Mouse (Mus musculus): ENCODE results near the gene Unc5c. TPM values are rescaled to one million over a fixed set of nuclear protein-coding genes. Genes with fewer than 3 reads are reported as not detected.

The Unc5c gene
- polyA plus RNA-seq, 1 experiment from 2014 or later: 11.2 TPM

GRCm38 (mm10) chr3:141778411-141778919 lies 313.4 kb downstream of the Unc5c start:
- no peaks in the 10 kb centered on the region for H3K9me3 ChIP-seq (replicated peaks; ENCODE audit: control insufficient read depth, low read length)
- H3K4me3 ChIP-seq (ENCODE audit: low read depth, low read length): no peak overlapping the region
- no peak overlapping the region for H3K27ac ChIP-seq (ENCODE audit: low read depth, low read length)
- no peaks in the 10 kb centered on the region for H3K36me3 ChIP-seq (ENCODE audit: control insufficient read depth, insufficient read depth, low read length)
- 74% methylated on average over 8 of the region's 8 CpGs for WGBS (ENCODE audit: insufficient replicate concordance)
- H3K4me2 ChIP-seq: no peak overlapping the region
- no peak for ATAC-seq (replicated peaks; ENCODE audit: insufficient number of reproducible peaks, low FRiP score, low TSS enrichment)
- H3K9ac ChIP-seq (ENCODE audit: low read depth, low read length): no peak overlapping the region
- H3K27me3 ChIP-seq (ENCODE audit: control insufficient read depth, insufficient read depth, low read length): no peaks in the 10 kb centered on the region
- no peaks in the 10 kb centered on the region for H3K4me1 ChIP-seq (ENCODE audit: control insufficient read depth, insufficient read depth, low read length)

GRCm38 (mm10) chr3:141779186-141779585 lies 314.2 kb downstream of the Unc5c start:
- Histone ChIP-seq H3K9me3 (replicated peaks; ENCODE audit: control insufficient read depth, low read length) (no peaks in the 10 kb centered on the region), H3K4me3 (ENCODE audit: low read depth, low read length) (no peak overlapping the region), H3K9ac (ENCODE audit: low read depth, low read length) (no peak overlapping the region), H3K4me2 (no peak overlapping the region), H3K4me1 (ENCODE audit: control insufficient read depth, insufficient read depth, low read length) (no peaks in the 10 kb centered on the region), H3K27me3 (ENCODE audit: control insufficient read depth, insufficient read depth, low read length) (no peaks in the 10 kb centered on the region), H3K27ac (ENCODE audit: low read depth, low read length) (no peak overlapping the region), H3K36me3 (ENCODE audit: control insufficient read depth, insufficient read depth, low read length) (no peaks in the 10 kb centered on the region)
- WGBS (ENCODE audit: insufficient replicate concordance): 60% methylated on average over 3 of the region's 3 CpGs
- ATAC-seq (replicated peaks; ENCODE audit: insufficient number of reproducible peaks, low FRiP score, low TSS enrichment): no peak

GRCm38 (mm10) chr3:141782553-141782952 lies 317.5 kb downstream of the Unc5c start:
- Histone ChIP-seq H3K4me2 (no peak overlapping the region), H3K4me3 (ENCODE audit: low read depth, low read length) (no peak overlapping the region), H3K9me3 (replicated peaks; ENCODE audit: control insufficient read depth, low read length) (no peaks in the 10 kb centered on the region), H3K27me3 (ENCODE audit: control insufficient read depth, insufficient read depth, low read length) (no peaks in the 10 kb centered on the region), H3K4me1 (ENCODE audit: control insufficient read depth, insufficient read depth, low read length) (no peaks in the 10 kb centered on the region), H3K27ac (ENCODE audit: low read depth, low read length) (no peak overlapping the region), H3K9ac (ENCODE audit: low read depth, low read length) (no peak overlapping the region), H3K36me3 (ENCODE audit: control insufficient read depth, insufficient read depth, low read length) (no peaks in the 10 kb centered on the region)
- ATAC-seq (replicated peaks; ENCODE audit: insufficient number of reproducible peaks, low FRiP score, low TSS enrichment): no peak
- 80% methylated on average over 4 of the region's 4 CpGs for WGBS (ENCODE audit: insufficient replicate concordance)

- ATAC-seq (replicated peaks; ENCODE audit: insufficient number of reproducible peaks, low FRiP score, low TSS enrichment): no peak
- WGBS (ENCODE audit: insufficient replicate concordance): 80% methylated on average over 8 of the region's 8 CpGs
- no peak overlapping the region for H3K27ac ChIP-seq (ENCODE audit: low read depth, low read length)
- H3K4me3 ChIP-seq (ENCODE audit: low read depth, low read length): no peak overlapping the region
- H3K27me3 ChIP-seq (ENCODE audit: control insufficient read depth, insufficient read depth, low read length): no peaks in the 10 kb centered on the region
- no peak overlapping the region for H3K4me2 ChIP-seq
- H3K36me3 ChIP-seq (ENCODE audit: control insufficient read depth, insufficient read depth, low read length): no peaks in the 10 kb centered on the region; the same call in 1 of the 2 replicates
- no peak overlapping the region for H3K9ac ChIP-seq (ENCODE audit: low read depth, low read length)
- no peaks in the 10 kb centered on the region for H3K9me3 ChIP-seq (replicated peaks; ENCODE audit: control insufficient read depth, low read length)
- H3K4me1 ChIP-seq (ENCODE audit: control insufficient read depth, insufficient read depth, low read length): no peaks in the 10 kb centered on the region
Measured at GRCm38 (mm10) chr3:141791026-141791780, 326.2 kb downstream of the Unc5c start.

- WGBS (ENCODE audit: insufficient replicate concordance): 80% methylated on average over 1 of the region's 1 CpGs
- H3K9me3 ChIP-seq (replicated peaks; ENCODE audit: control insufficient read depth, low read length): no peaks in the 10 kb centered on the region
- H3K27me3 ChIP-seq (ENCODE audit: control insufficient read depth, insufficient read depth, low read length): no peaks in the 10 kb centered on the region
- no peaks in the 10 kb centered on the region; the same call in 1 of the 2 replicates for H3K36me3 ChIP-seq (ENCODE audit: control insufficient read depth, insufficient read depth, low read length)
- no peak overlapping the region for H3K4me2 ChIP-seq
- H3K4me3 ChIP-seq (ENCODE audit: low read depth, low read length): no peak overlapping the region
- no peak overlapping the region for H3K9ac ChIP-seq (ENCODE audit: low read depth, low read length)
- ATAC-seq (replicated peaks; ENCODE audit: insufficient number of reproducible peaks, low FRiP score, low TSS enrichment): no peak
- H3K27ac ChIP-seq (ENCODE audit: low read depth, low read length): no peak overlapping the region
- H3K4me1 ChIP-seq (ENCODE audit: control insufficient read depth, insufficient read depth, low read length): no peaks in the 10 kb centered on the region
Measured at GRCm38 (mm10) chr3:141792106-141792505, 327.1 kb downstream of the Unc5c start.

DNA sequence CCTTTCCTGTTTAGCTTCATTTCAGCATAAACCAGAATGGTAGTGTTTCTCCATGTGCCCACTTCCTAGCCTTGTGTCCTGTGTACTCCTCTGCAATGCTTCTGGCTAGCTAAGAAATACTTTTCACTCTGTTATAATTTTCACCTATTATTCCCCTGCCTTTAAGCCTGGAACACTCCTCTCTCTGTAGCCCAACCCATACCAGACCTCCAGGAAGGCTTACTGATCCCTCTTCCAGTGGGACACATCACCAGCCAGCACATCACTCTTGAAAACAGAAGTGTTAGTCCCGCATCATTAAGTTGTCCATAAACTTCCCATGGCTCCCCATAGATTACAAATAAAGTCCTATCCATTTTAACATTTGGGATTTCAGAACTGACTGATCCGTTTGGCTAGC lies 328.7 kb downstream of the Unc5c start:
- H3K27ac ChIP-seq (ENCODE audit: low read depth, low read length): no peak overlapping the region
- no peaks in the 10 kb centered on the region; the same call in 1 of the 2 replicates for H3K36me3 ChIP-seq (ENCODE audit: control insufficient read depth, insufficient read depth, low read length)
- no peaks in the 10 kb centered on the region for H3K4me1 ChIP-seq (ENCODE audit: control insufficient read depth, insufficient read depth, low read length)
- no peak overlapping the region for H3K4me2 ChIP-seq
- ATAC-seq (replicated peaks; ENCODE audit: insufficient number of reproducible peaks, low FRiP score, low TSS enrichment): no peak
- H3K27me3 ChIP-seq (ENCODE audit: control insufficient read depth, insufficient read depth, low read length): no peaks in the 10 kb centered on the region
- H3K9me3 ChIP-seq (replicated peaks; ENCODE audit: control insufficient read depth, low read length): no peaks in the 10 kb centered on the region
- WGBS (ENCODE audit: insufficient replicate concordance): 80% methylated on average over 2 of the region's 2 CpGs
- H3K4me3 ChIP-seq (ENCODE audit: low read depth, low read length): no peak overlapping the region
- no peak overlapping the region for H3K9ac ChIP-seq (ENCODE audit: low read depth, low read length)

GRCm38 (mm10) chr3:141794371-141794770 lies 329.4 kb downstream of the Unc5c start:
- Histone ChIP-seq H3K27ac (ENCODE audit: low read depth, low read length) (no peak overlapping the region), H3K4me1 (ENCODE audit: control insufficient read depth, insufficient read depth, low read length) (no peaks in the 10 kb centered on the region), H3K4me3 (ENCODE audit: low read depth, low read length) (no peak overlapping the region), H3K4me2 (no peak overlapping the region), H3K9ac (ENCODE audit: low read depth, low read length) (no peak overlapping the region), H3K36me3 (ENCODE audit: control insufficient read depth, insufficient read depth, low read length) (no peaks in the 10 kb centered on the region; the same call in 1 of the 2 replicates), H3K9me3 (replicated peaks; ENCODE audit: control insufficient read depth, low read length) (no peaks in the 10 kb centered on the region), H3K27me3 (ENCODE audit: control insufficient read depth, insufficient read depth, low read length) (no peaks in the 10 kb centered on the region)
- WGBS (ENCODE audit: insufficient replicate concordance): 72% methylated on average over 3 of the region's 3 CpGs
- ATAC-seq (replicated peaks; ENCODE audit: insufficient number of reproducible peaks, low FRiP score, low TSS enrichment): no peak

DNA sequence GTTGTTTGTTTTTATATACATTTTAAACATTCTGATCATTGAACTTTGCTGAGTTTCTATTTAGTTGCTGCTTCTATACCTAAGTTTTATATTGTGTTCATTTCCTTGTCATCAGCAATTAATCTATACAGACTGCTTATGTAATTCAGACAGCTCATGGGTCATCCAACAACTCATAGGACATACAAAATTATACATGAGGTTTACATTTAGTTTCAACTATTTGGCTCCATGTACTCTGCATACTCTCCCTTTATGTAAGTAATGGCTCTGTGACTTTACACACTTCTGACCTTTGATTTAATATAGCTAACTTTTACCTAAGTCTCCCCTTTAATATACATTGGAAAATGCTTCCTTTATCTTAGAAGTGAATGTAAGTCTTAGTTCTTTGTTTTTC lies 332.4 kb downstream of the Unc5c start:
- H3K27me3 ChIP-seq (ENCODE audit: control insufficient read depth, insufficient read depth, low read length): no peaks in the 10 kb centered on the region
- H3K4me1 ChIP-seq (ENCODE audit: control insufficient read depth, insufficient read depth, low read length): no peaks in the 10 kb centered on the region
- no peak overlapping the region for H3K27ac ChIP-seq (ENCODE audit: low read depth, low read length)
- no peak overlapping the region for H3K4me3 ChIP-seq (ENCODE audit: low read depth, low read length)
- H3K9ac ChIP-seq (ENCODE audit: low read depth, low read length): no peak overlapping the region
- H3K36me3 ChIP-seq (ENCODE audit: control insufficient read depth, insufficient read depth, low read length): no peaks in the 10 kb centered on the region
- H3K4me2 ChIP-seq: no peak overlapping the region
- no peaks in the 10 kb centered on the region for H3K9me3 ChIP-seq (replicated peaks; ENCODE audit: control insufficient read depth, low read length)
- ATAC-seq (replicated peaks; ENCODE audit: insufficient number of reproducible peaks, low FRiP score, low TSS enrichment): no peak

- no peak overlapping the region for H3K4me3 ChIP-seq (ENCODE audit: low read depth, low read length)
- no peaks in the 10 kb centered on the region for H3K27me3 ChIP-seq (ENCODE audit: control insufficient read depth, insufficient read depth, low read length)
- no peak overlapping the region for H3K9ac ChIP-seq (ENCODE audit: low read depth, low read length)
- no peaks in the 10 kb centered on the region for H3K4me1 ChIP-seq (ENCODE audit: control insufficient read depth, insufficient read depth, low read length)
- 55% methylated on average over 1 of the region's 1 CpGs for WGBS (ENCODE audit: insufficient replicate concordance)
- no peak; the same call in 1 of the 2 replicates for ATAC-seq (replicated peaks; ENCODE audit: insufficient number of reproducible peaks, low FRiP score, low TSS enrichment)
- H3K4me2 ChIP-seq: no peak overlapping the region
- H3K36me3 ChIP-seq (ENCODE audit: control insufficient read depth, insufficient read depth, low read length): no peaks in the 10 kb centered on the region
- no peak overlapping the region for H3K27ac ChIP-seq (ENCODE audit: low read depth, low read length)
- no peaks in the 10 kb centered on the region for H3K9me3 ChIP-seq (replicated peaks; ENCODE audit: control insufficient read depth, low read length)
Measured at GRCm38 (mm10) chr3:141797789-141798188, 332.8 kb downstream of the Unc5c start.

Data from heart, embryonic 11.5 days (tissue).